Mouse (Mus musculus) hindbrain, embryonic 15.5 days (tissue): ENCODE results near the gene Gcgr. TPM values are rescaled to one million over a fixed set of nuclear protein-coding genes. Genes with fewer than 3 reads are reported as not detected.
A peak's percentile ranks its signal among the peaks of the same experiment; 100 is the strongest.

ENCODE experiments used
- ATAC-seq: fragments of 200-750 bp; cut with Nextera tagmentation; 2 replicates; pipeline ENCODE4 v1.8.0; 2017; ENCODE audit warnings: low read depth, moderate number of reproducible peaks, moderate TSS enrichment; ENCODE audit not compliant: low FRiP score
- H3K27ac ChIP-seq: fragments of 300-500 bp; sonication (generic); replicated peaks from 2 replicates; pipeline ENCODE4 v1.5.1; 2015; ENCODE audit warnings: mild to moderate bottlenecking, inconsistent platforms
- H3K27me3 ChIP-seq: fragments of 300-500 bp; sonication (generic); 2 replicates; pipeline ENCODE4 v1.6.1; 2015; ENCODE audit warnings: control low read depth, inconsistent platforms
- H3K36me3 ChIP-seq: fragments of 300-500 bp; sonication (generic); 2 replicates; pipeline ENCODE4 v1.6.1; 2015; ENCODE audit warnings: control low read depth, inconsistent platforms
- H3K4me1 ChIP-seq: fragments of 300-500 bp; sonication (generic); replicated peaks from 2 replicates; pipeline ENCODE4 v1.6.1; 2015; ENCODE audit warnings: control low read depth, inconsistent platforms
- H3K4me2 ChIP-seq: fragments of 300-500 bp; sonication (generic); 2 replicates; pipeline ENCODE4 v1.6.1; 2015; ENCODE audit warnings: moderate library complexity, mild to moderate bottlenecking, inconsistent platforms
- H3K4me3 ChIP-seq: fragments of 300-500 bp; sonication (generic); 2 replicates; pipeline ENCODE4 v1.5.1; 2015; ENCODE audit warnings: mild to moderate bottlenecking, inconsistent platforms
- H3K9ac ChIP-seq: fragments of 300-500 bp; sonication (generic); 2 replicates; pipeline ENCODE4 v1.6.1; 2015; ENCODE audit warnings: inconsistent platforms
- H3K9me3 ChIP-seq: fragments of 300-500 bp; sonication (generic); 2 replicates; pipeline ENCODE4 v1.6.1; 2016; ENCODE audit warnings: control low read depth, inconsistent platforms
- WGBS: fragments of 180-500 bp; shearing (Covaris S2); methylation state at CpG from one replicate; pipeline ENCODE4 v1.1.7; 2015; 5-methylcytosine and 5-hydroxymethylcytosine counted together
- polyA plus RNA-seq: library from polyadenylated mRNA; unstranded; fragments of >200 nt; fragmentation: Nextera tagmentation; extraction: Ambion mirVana; gene quantifications from 2 replicates; pipeline ENCODE4 v1.2.1, GENCODE M21; 2015

The Gcgr gene
- polyA plus RNA-seq, 1 experiment from 2014 or later = 0.75 TPM

DNA sequence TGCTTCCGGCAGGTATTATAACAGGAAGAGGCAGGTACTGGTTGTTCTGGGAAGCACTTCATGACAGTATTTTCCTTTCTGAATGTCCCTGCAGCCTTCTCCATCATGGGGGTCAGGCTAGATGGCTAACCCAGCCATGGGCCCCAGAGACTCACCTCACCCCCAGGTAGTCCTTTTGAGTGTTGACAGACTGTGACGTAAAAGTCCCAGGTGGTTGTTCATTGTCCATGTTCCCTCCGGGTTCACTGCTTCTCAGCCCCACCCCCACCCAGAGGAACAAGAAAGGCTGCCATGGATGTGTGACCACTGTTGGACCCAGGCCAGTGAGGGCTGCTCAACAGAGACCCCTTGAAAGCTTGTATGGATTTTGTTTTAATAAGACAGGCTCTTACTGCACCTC lies 37.1 kb upstream of the Gcgr start:
- Histone ChIP-seq H3K27me3 (no peaks in the 10 kb centered on the region), H3K4me2 (peak overlapping the region; percentile 94), H3K36me3 (peaks cover 30% of the 10 kb centered on the region), H3K9ac (peak overlapping the region; percentile 37), H3K27ac (peak overlapping the region; percentile 71), H3K9me3 (no peaks in the 10 kb centered on the region), H3K4me3 (peak overlapping the region; percentile 66), H3K4me1 (peaks cover 37% of the 10 kb centered on the region)
- 50% methylated on average over 3 of the region's 3 CpGs for WGBS
- no peak for ATAC-seq

DNA sequence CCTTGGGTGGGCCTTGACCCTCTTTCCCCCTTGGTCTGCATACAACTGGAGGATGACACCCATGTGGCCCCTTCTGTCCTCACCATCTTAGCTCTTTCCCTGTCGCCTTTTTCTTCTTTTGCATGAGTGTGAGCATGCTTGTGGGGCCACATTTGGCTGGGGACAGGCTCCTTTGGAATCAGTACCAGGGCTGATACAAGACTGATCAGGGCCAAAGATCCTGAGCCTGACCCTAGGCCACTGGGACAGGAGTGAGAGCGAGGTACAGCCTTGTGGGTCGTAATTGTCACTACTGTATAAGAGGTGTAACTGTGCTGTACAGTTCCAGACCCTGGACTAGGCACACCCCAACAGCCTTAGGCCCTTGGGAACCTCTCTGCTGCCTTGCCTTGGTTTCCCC lies 36.6 kb upstream of the Gcgr start:
- 89% methylated on average over 3 of the region's 3 CpGs for WGBS
- Histone ChIP-seq H3K4me3 (no peak overlapping the region), H3K9ac (no peak overlapping the region), H3K9me3 (no peaks in the 10 kb centered on the region), H3K27me3 (no peaks in the 10 kb centered on the region), H3K4me1 (peaks cover 37% of the 10 kb centered on the region), H3K4me2 (no peak overlapping the region), H3K36me3 (peaks cover 27% of the 10 kb centered on the region), H3K27ac (no peak overlapping the region)
- no peak for ATAC-seq

DNA sequence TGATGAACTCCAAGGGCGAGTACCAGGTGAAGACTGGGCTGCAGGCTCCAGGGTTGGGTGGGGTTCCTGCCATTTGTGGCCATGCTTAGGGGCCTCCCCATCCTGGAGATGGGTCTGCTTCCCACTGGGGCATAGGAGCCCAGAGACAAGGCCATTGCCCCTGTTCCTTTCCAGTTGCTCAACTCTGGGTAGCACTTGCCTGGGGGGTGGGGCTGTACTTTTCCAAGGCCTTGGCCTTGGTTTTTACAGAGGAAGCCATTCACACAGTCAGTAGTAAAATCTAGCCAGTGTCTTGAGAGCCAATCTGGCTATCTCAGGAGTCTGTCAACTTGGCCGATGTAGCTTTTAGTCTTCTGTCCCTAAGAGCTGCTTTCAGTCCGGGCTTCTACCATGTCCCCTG lies 33.1 kb upstream of the Gcgr start:
- no peak overlapping the region for H3K27ac ChIP-seq
- H3K27me3 ChIP-seq = no peaks in the 10 kb centered on the region
- H3K4me3 ChIP-seq = no peak overlapping the region
- H3K4me2 ChIP-seq = no peak overlapping the region
- H3K9me3 ChIP-seq = no peaks in the 10 kb centered on the region
- no peak for ATAC-seq
- WGBS = 96% methylated on average over 3 of the region's 3 CpGs
- H3K4me1 ChIP-seq = peaks cover 16% of the 10 kb centered on the region
- H3K36me3 ChIP-seq = peaks cover 26% of the 10 kb centered on the region
- no peak overlapping the region for H3K9ac ChIP-seq

- Histone ChIP-seq H3K9ac (no peak overlapping the region), H3K4me1 (peaks cover 8% of the 10 kb centered on the region), H3K4me3 (no peak overlapping the region), H3K27me3 (no peaks in the 10 kb centered on the region), H3K4me2 (no peak overlapping the region), H3K27ac (no peak overlapping the region), H3K36me3 (peaks cover 26% of the 10 kb centered on the region), H3K9me3 (no peaks in the 10 kb centered on the region)
- no peak for ATAC-seq
- 95% methylated on average over 12 of the region's 12 CpGs for WGBS
Observed at GRCm38 (mm10) chr11:120498226-120498625, 32.3 kb upstream of the Gcgr start.

DNA sequence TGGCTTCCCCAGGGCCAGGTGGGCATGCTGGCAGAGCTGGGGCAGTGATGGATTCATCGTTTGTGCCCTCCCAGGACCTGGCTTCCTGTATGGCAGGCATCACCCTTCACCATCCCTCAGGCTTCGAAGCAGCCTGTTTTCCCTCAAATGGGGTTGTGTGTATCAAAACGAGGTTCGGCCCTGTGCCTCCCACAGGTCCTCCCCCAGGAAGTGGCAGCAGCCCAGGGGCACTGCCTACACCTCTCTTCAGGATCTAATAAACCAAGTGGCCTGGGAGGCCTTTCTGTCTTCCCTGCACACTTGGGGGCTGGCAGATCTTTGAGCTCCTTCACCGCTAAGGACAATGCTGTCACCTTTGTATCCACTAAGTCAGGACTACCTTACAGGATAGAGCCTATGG lies 31.6 kb upstream of the Gcgr start:
- H3K36me3 ChIP-seq = peaks cover 26% of the 10 kb centered on the region
- H3K27ac ChIP-seq = no peak overlapping the region
- no peaks in the 10 kb centered on the region for H3K9me3 ChIP-seq
- no peak overlapping the region for H3K4me3 ChIP-seq
- H3K4me2 ChIP-seq = no peak overlapping the region
- 89% methylated on average over 5 of the region's 5 CpGs for WGBS
- no peaks in the 10 kb centered on the region for H3K27me3 ChIP-seq
- no peak for ATAC-seq
- H3K4me1 ChIP-seq = 0 out of 2 replicates have a peak, but pooled peaks cover 1% of the 10 kb centered on the region
- no peak overlapping the region for H3K9ac ChIP-seq

DNA sequence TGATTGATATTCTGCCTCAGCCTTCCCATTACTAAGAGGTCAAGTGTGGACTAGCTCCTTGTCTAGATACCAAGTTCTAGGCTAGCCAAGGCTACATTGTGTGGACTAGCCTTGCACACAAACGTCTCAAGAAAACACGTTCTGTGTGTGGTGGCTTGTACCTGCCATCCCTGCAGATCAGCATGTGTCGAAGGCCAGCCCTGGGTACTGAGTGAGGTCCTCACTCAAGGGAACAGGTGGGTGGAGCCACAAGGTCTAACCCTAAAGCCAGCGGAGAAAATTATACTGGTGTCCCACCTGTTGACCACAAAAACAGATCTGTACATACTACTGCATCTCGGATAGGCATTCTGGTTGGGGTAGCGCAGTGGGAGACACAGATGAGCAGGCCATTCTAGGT lies 30.6 kb upstream of the Gcgr start:
- Histone ChIP-seq H3K4me3 (no peak overlapping the region), H3K9ac (no peak overlapping the region), H3K27ac (no peak overlapping the region), H3K4me1 (no peaks in the 10 kb centered on the region), H3K36me3 (peaks cover 25% of the 10 kb centered on the region), H3K27me3 (no peaks in the 10 kb centered on the region), H3K9me3 (no peaks in the 10 kb centered on the region), H3K4me2 (no peak overlapping the region)
- 82% methylated on average over 6 of the region's 6 CpGs for WGBS
- ATAC-seq = no peak

- Histone ChIP-seq H3K9me3 (no peaks in the 10 kb centered on the region), H3K4me1 (no peaks in the 10 kb centered on the region), H3K4me3 (no peak overlapping the region), H3K36me3 (peaks cover 21% of the 10 kb centered on the region), H3K27ac (no peak overlapping the region), H3K9ac (no peak overlapping the region), H3K27me3 (no peaks in the 10 kb centered on the region), H3K4me2 (no peak overlapping the region)
- 32% methylated on average over 3 of the region's 3 CpGs for WGBS
- no peak for ATAC-seq
Observed at GRCm38 (mm10) chr11:120500357-120500756, 30.1 kb upstream of the Gcgr start.

DNA sequence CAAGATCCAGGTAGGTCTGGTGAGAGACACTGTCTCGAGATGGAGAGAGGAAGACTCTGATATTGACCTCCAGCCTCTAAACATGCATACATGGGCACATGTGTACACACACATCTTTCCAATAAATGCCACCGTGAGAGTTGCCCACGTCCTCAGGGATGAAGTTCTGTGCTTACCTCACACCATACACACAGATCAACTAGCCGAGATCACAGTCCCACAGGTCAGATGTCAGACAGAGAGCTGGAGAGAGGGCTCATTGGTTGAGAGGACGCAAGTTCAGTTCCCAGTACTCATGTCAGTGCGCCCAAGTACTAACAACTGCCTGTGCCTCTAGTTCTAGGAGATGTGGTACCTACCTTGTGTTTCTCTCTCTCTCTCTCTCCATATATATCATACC lies 29.5 kb upstream of the Gcgr start:
- no peak for ATAC-seq
- Histone ChIP-seq H3K9me3 (no peaks in the 10 kb centered on the region), H3K4me1 (no peaks in the 10 kb centered on the region), H3K27ac (no peak overlapping the region), H3K4me3 (no peak overlapping the region), H3K4me2 (no peak overlapping the region), H3K27me3 (no peaks in the 10 kb centered on the region), H3K36me3 (peaks cover 14% of the 10 kb centered on the region), H3K9ac (no peak overlapping the region)
- WGBS = 72% methylated on average over 6 of the region's 6 CpGs

- Histone ChIP-seq H3K36me3 (peaks cover 9% of the 10 kb centered on the region), H3K27ac (no peak overlapping the region), H3K4me3 (no peak overlapping the region), H3K9ac (no peak overlapping the region), H3K4me1 (no peaks in the 10 kb centered on the region), H3K27me3 (no peaks in the 10 kb centered on the region), H3K9me3 (no peaks in the 10 kb centered on the region), H3K4me2 (no peak overlapping the region)
- ATAC-seq = no peak
- 94% methylated on average over 4 of the region's 4 CpGs for WGBS
Observed at GRCm38 (mm10) chr11:120501701-120502100, 28.8 kb upstream of the Gcgr start.

DNA sequence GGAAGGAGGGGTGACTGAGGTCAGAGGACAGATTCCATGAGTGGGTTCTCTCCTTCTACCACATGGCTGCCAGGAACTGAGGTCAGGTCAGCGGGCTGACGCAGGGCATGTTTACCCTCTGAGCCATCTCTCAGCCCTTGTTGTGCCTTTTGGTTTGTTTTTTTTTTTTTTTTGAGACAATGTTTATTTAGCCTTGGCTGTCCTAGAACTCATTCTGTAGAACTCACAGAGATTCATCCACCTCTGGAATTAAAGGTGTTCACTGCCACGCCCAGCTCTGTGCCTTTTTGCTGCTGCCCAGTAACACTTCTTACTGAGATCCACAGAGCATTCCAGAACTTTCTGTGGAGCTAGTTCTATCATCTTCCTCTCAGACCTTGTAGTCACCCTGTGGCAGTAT lies 24.8 kb upstream of the Gcgr start:
- Histone ChIP-seq H3K4me3 (no peak overlapping the region), H3K9ac (no peak overlapping the region), H3K9me3 (no peaks in the 10 kb centered on the region), H3K4me2 (no peak overlapping the region), H3K27ac (no peak overlapping the region), H3K27me3 (no peaks in the 10 kb centered on the region), H3K36me3 (no peaks in the 10 kb centered on the region), H3K4me1 (no peaks in the 10 kb centered on the region; the same call in 1 of the 2 replicates)
- ATAC-seq = no peak
- WGBS = 93% methylated on average over 3 of the region's 3 CpGs

DNA sequence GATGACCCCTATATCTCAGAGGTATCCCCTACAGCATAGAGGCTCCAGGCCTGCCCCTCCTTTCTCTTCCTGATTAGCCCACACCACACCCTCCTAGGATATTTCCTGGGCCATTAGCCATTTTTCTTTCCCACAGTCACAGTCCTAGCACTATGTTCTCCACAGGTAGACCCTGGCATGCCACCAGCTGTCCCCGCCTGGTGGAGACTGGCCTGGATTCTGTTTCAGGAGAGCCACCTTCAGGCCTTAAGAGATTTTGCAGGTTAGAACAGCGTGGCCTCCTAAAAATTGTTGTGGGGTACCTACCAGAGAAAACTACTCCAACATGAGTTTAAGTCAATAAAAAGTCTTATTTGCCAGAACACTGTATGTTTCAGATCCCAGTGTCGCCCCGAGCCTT lies 23.6 kb upstream of the Gcgr start:
- H3K9ac ChIP-seq = no peak overlapping the region
- no peaks in the 10 kb centered on the region; the same call in 1 of the 2 replicates for H3K4me1 ChIP-seq
- WGBS = 61% methylated on average over 4 of the region's 4 CpGs
- no peak for ATAC-seq
- H3K4me3 ChIP-seq = no peak overlapping the region
- H3K36me3 ChIP-seq = no peaks in the 10 kb centered on the region
- no peak overlapping the region for H3K27ac ChIP-seq
- no peaks in the 10 kb centered on the region for H3K9me3 ChIP-seq
- H3K4me2 ChIP-seq = no peak overlapping the region
- no peaks in the 10 kb centered on the region for H3K27me3 ChIP-seq

DNA sequence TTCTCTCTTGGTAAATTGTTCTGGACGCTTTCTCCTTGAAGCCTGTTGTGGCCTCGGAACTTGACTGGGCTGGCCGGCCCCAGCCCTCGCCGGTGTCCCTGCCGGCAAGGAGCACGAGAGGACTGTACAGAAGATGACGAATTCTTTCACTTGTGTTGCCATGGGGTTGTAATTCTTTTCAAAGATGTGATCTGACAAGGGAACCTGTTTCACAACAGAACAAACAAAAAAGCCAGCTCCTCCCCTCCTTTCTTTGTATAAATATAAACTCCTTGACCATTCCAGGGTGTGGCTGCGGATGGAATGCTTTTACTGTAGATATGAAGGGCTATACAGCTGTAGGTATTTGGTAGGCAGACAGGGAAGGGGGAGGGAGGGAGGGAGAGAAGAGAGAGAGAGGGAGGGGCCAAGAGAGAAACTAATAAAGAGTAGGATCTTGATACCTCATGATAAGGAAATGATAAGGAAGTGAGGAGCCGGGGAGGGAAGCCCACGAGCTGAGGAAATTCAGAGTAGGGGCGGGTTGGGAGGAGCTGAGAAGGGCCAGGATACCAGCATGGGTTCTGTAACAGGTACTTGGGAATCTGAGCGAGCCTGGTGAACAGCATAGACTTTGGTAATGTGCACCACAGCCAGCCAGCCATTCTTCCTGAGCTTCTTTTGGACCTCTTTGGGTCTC lies 22.7 kb upstream of the Gcgr start:
- Histone ChIP-seq H3K4me2 (no peak overlapping the region), H3K36me3 (no peaks in the 10 kb centered on the region), H3K9ac (no peak overlapping the region), H3K9me3 (no peaks in the 10 kb centered on the region), H3K4me3 (no peak overlapping the region), H3K4me1 (no peaks in the 10 kb centered on the region; the same call in 1 of the 2 replicates), H3K27ac (no peak overlapping the region), H3K27me3 (no peaks in the 10 kb centered on the region)
- 75% methylated on average over 13 of the region's 13 CpGs for WGBS
- no peak for ATAC-seq

DNA sequence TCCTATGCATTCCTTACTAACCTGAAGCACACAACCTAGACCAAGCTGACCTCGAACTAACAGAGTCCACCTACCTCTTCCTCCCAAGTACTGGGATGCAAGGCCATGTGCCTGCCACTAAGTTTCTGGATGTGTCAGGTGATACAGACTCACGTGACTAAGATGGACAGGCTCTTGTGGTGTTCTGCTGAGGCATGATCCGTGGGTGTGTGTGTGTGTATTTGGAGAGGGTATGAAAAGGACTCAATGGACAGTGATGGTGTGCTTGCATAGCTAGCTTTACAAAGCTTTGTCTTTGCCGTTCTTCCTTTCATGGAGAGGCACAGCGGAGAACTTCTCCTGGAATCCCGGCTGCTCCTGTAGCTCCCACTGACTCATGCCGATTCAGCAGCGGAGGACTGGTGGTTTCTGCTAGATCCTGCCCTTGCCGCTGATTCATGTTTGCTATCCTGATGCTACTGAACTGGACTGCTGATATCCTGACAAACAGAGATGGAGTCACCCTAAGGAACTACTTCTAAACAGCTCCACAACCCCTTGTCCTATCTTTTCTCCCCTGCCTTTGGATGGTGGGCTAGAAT lies 22.1 kb upstream of the Gcgr start:
- H3K27ac ChIP-seq = no peak overlapping the region
- no peak for ATAC-seq
- H3K27me3 ChIP-seq = no peaks in the 10 kb centered on the region
- no peaks in the 10 kb centered on the region; the same call in 1 of the 2 replicates for H3K4me1 ChIP-seq
- H3K9me3 ChIP-seq = no peaks in the 10 kb centered on the region
- no peak overlapping the region for H3K4me3 ChIP-seq
- 82% methylated on average over 9 of the region's 9 CpGs for WGBS
- H3K9ac ChIP-seq = no peak overlapping the region
- no peaks in the 10 kb centered on the region for H3K36me3 ChIP-seq
- H3K4me2 ChIP-seq = no peak overlapping the region
